Mouse (Mus musculus) retina, postnatal 1 day (tissue): ENCODE measurements around the gene Exph5.

ENCODE experiments used
- DNase-seq: peaks from one replicate; pipeline ENCODE4 v3.0.0-alpha.2; 2012

The Exph5 gene

GRCm38 (mm10) chr9:53422133-53422896, 120.8 kb downstream of the Exph5 start:
- no peak for DNase-seq

- no peak for DNase-seq
Observed at GRCm38 (mm10) chr9:53426726-53427125, 125.3 kb downstream of the Exph5 start.
